Mouse (Mus musculus) liver, embryonic 16.5 days (tissue): Measurements from ENCODE around the gene Sort1. TPM values are rescaled to one million over a fixed set of nuclear protein-coding genes. Genes with fewer than 3 reads are reported as not detected.

Source experiments
- ATAC-seq: fragments of 200-750 bp; cut with Nextera tagmentation; 2 replicates; pipeline ENCODE4 v1.8.0; 2017; ENCODE audit warnings: low read depth, mild to moderate bottlenecking, moderate number of reproducible peaks, moderate library complexity
- H3K27ac ChIP-seq: fragments of 300-500 bp; sonication (generic); 2 replicates; pipeline ENCODE4 v1.5.1; 2014; ENCODE audit warnings: mild to moderate bottlenecking, low read length
- H3K27me3 ChIP-seq: fragments of 300-500 bp; sonication (generic); 2 replicates; pipeline ENCODE4 v1.6.1; 2014; ENCODE audit warnings: low read depth, low read length, mixed read lengths; ENCODE audit not compliant: control insufficient read depth, insufficient read depth
- H3K36me3 ChIP-seq: fragments of 300-500 bp; sonication (generic); 2 replicates; pipeline ENCODE4 v1.6.1; 2014; ENCODE audit warnings: mild to moderate bottlenecking; ENCODE audit not compliant: control insufficient read depth, insufficient read depth
- H3K4me1 ChIP-seq: fragments of 300-500 bp; sonication (generic); 2 replicates; pipeline ENCODE4 v1.6.1; 2014; ENCODE audit warnings: low read depth, low read length, mixed read lengths; ENCODE audit not compliant: control insufficient read depth
- H3K4me2 ChIP-seq: fragments of 300-500 bp; sonication (generic); 2 replicates; pipeline ENCODE4 v1.6.1; 2014; ENCODE audit warnings: low read depth, low read length, mixed read lengths
- H3K4me3 ChIP-seq: fragments of 300-500 bp; sonication (generic); 2 replicates; pipeline ENCODE4 v1.5.1; 2014; ENCODE audit warnings: low read depth, mild to moderate bottlenecking, low read length
- H3K9ac ChIP-seq: fragments of 300-500 bp; sonication (generic); 2 replicates; pipeline ENCODE4 v1.6.1; 2014; ENCODE audit warnings: low read depth, low read length
- H3K9me3 ChIP-seq: fragments of 300-500 bp; sonication (generic); replicated peaks from 2 replicates; pipeline ENCODE4 v1.6.1; 2016; ENCODE audit warnings: low read length; ENCODE audit not compliant: control insufficient read depth
- WGBS: fragments of 180-500 bp; shearing (Covaris S2); extraction: QIAGEN DNeasy Blood & Tissue Kit; methylation state at CpG from one replicate; pipeline ENCODE4 v1.1.7; 2014; ENCODE audit not compliant: insufficient replicate concordance; 5-methylcytosine and 5-hydroxymethylcytosine counted together
- polyA plus RNA-seq: library from polyadenylated mRNA; unstranded; fragments of >200 nt; fragmentation: Nextera tagmentation; extraction: Ambion mirVana; gene quantifications from 2 replicates; pipeline ENCODE4 v1.2.1, GENCODE M21; 2015

The Sort1 gene
- polyA plus RNA-seq, 1 experiment from 2014 or later: 2.5 TPM

DNA sequence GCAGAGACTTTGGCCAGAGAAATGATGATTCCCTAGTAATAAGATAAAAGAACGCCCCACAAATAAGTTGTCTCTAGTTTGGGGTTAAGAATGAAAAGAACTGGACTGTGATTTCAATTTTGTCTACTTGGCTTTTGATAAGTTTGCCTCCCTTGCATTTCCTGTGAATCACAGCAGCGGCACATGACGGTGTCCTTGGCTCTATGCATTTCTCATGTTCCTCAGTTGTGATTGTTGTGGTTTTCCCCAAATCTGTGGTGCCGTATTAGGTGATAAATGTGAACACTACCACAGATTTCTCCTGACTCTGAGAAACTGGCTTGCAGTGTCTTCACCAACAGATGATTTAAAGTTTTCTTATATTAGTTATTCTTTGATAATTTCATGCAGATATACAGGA lies 38.3 kb downstream of the Sort1 start:
- ATAC-seq: no peak
- Histone ChIP-seq H3K27ac (no peak overlapping the region), H3K36me3 (no peaks in the 10 kb centered on the region), H3K9me3 (no peaks in the 10 kb centered on the region), H3K4me2 (no peak overlapping the region), H3K27me3 (no peaks in the 10 kb centered on the region), H3K4me3 (no peak overlapping the region), H3K4me1 (peaks cover 3% of the 10 kb centered on the region; the same call in 1 of the 2 replicates), H3K9ac (no peak overlapping the region)
- 50% methylated on average over 4 of the region's 4 CpGs for WGBS

DNA sequence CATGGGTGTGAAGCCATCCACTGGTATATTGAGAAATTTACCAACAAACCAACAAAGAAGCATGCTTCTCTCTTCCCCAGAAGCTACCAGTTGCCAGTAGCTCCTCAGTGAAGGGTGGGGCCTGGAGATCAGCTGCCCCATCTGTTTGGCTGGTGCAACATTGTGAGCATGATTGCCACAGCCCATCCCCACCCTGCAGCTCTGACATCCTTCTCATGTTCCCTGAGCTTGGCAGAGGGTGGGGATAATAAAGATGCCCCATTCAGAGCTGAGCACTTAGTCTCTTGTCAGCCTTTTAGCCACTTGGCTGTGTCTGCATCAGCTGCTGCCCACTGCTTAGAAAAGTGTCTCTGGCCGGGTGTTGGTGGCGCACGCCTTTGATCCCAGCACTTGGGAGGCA lies 39.1 kb downstream of the Sort1 start:
- Histone ChIP-seq H3K9ac (no peak overlapping the region), H3K4me3 (no peak overlapping the region), H3K36me3 (no peaks in the 10 kb centered on the region), H3K27me3 (no peaks in the 10 kb centered on the region), H3K27ac (no peak overlapping the region), H3K4me2 (no peak overlapping the region), H3K4me1 (peaks cover 3% of the 10 kb centered on the region; the same call in 1 of the 2 replicates), H3K9me3 (no peaks in the 10 kb centered on the region)
- peak; percentile 61 for ATAC-seq
- WGBS: 64% methylated on average over 3 of the region's 3 CpGs

DNA sequence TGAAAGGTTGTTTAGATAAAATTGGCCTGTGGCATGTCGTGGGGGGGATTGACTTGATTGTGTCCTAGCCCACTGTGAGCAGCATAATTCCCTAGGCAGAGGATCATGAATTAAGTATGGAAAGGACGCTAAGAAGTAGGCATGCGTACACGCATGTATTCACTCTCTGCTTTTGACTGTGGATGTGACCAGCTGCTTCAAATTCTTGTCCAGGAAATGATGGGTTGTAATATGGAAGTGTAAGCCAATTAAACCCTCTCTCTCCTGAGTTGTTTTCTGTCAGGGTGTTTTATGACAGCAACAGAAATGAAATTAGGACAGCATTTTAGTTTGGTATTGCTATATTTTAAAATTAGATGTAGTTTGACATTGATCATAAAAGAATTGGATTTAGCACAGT lies 41.0 kb downstream of the Sort1 start:
- Histone ChIP-seq H3K36me3 (no peaks in the 10 kb centered on the region), H3K4me2 (no peak overlapping the region), H3K4me3 (no peak overlapping the region), H3K27me3 (no peaks in the 10 kb centered on the region), H3K9ac (no peak overlapping the region), H3K9me3 (no peaks in the 10 kb centered on the region), H3K27ac (no peak overlapping the region), H3K4me1 (peaks cover 3% of the 10 kb centered on the region; the same call in 1 of the 2 replicates)
- ATAC-seq: no peak
- 73% methylated on average over 4 of the region's 4 CpGs for WGBS

DNA sequence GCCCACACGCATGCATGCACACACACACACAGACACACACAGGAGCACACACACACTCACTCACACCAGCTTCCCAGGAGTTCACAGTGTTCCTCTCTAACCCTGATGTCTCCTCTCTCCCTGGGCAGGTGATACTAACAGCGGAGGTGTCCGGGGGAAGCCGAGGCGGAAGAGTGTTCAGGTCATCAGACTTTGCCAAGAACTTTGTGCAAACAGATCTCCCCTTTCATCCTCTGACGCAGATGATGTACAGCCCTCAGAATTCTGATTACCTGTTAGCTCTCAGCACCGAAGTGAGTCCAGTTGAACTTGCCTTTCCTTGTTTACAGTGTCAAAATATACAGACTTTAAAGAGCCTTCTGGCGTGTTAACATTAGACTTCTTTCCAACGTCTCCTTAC lies 41.6 kb downstream of the Sort1 start:
- Histone ChIP-seq H3K4me3 (no peak overlapping the region), H3K4me2 (no peak overlapping the region), H3K36me3 (no peaks in the 10 kb centered on the region), H3K9me3 (no peaks in the 10 kb centered on the region), H3K9ac (no peak overlapping the region), H3K27me3 (no peaks in the 10 kb centered on the region), H3K27ac (no peak overlapping the region), H3K4me1 (peaks cover 3% of the 10 kb centered on the region; the same call in 1 of the 2 replicates)
- ATAC-seq: no peak
- WGBS: 74% methylated on average over 9 of the region's 9 CpGs

DNA sequence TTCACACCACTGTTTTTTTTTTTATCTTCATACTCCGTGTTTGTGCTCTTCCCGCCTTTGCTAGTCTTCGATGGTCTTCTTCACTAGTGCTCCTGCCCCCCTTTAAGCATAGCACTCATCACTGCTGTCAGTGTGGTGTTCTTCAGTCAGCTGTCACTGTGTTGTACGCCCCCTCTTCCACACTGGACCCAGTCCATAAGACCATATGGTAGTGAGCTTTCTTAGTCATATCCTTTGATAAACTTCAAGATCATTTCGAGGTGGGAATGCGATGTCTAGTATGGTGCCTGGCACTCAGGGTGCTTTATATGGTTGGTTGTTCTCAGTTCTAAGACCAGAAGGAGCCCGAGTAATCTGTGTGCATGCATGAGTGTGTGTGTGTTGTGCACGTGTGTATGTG lies 43.4 kb downstream of the Sort1 start:
- no peak for ATAC-seq
- no peak overlapping the region for H3K4me3 ChIP-seq
- WGBS: 78% methylated on average over 8 of the region's 8 CpGs
- H3K9ac ChIP-seq: no peak overlapping the region
- no peak overlapping the region for H3K27ac ChIP-seq
- H3K36me3 ChIP-seq: no peaks in the 10 kb centered on the region
- H3K27me3 ChIP-seq: no peaks in the 10 kb centered on the region
- H3K4me2 ChIP-seq: no peak overlapping the region
- H3K9me3 ChIP-seq: no peaks in the 10 kb centered on the region
- H3K4me1 ChIP-seq: no peaks in the 10 kb centered on the region

DNA sequence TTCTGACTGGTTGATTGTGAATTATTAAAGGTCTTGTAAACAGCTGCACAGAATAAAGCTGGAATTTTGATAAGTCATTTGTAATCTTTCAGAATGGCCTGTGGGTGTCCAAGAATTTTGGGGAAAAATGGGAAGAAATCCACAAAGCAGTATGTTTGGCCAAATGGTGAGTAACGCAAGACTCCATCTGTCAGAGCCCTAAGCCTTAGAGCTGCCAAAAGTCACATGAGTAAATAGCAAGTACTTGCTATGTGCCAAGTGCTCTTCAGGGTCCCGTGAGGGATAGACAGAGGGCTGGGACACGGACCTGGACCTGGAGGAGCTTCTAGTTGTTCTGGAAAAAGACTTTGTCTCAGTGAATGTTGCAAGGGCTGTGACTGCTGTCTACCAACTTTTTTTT lies 44.0 kb downstream of the Sort1 start:
- no peaks in the 10 kb centered on the region for H3K4me1 ChIP-seq
- H3K9me3 ChIP-seq: no peaks in the 10 kb centered on the region
- H3K4me2 ChIP-seq: no peak overlapping the region
- WGBS: 72% methylated on average over 3 of the region's 3 CpGs
- no peak overlapping the region for H3K4me3 ChIP-seq
- H3K9ac ChIP-seq: no peak overlapping the region
- no peak for ATAC-seq
- no peaks in the 10 kb centered on the region for H3K27me3 ChIP-seq
- H3K27ac ChIP-seq: no peak overlapping the region
- no peaks in the 10 kb centered on the region for H3K36me3 ChIP-seq

DNA sequence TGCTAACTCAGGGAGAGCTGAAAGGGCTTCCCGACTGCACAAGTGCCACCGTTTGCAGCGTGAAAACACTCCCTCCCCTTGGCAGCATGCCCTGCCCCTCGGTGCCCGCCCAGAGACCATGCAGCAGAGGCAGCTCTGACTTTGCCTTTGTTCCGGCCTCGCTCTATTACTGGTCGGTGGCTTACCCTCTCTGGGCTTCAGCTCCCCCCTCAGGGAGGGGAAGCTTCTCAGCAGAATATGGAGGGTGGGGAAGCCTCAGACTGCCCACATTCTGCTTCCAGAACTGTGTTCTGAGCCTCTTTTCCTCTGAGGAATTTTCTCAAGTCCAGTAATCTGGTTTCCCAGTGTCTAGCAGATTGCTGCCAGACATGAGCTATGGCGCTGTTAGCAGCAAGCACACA lies 44.6 kb downstream of the Sort1 start:
- H3K36me3 ChIP-seq: no peaks in the 10 kb centered on the region
- WGBS: 61% methylated on average over 9 of the region's 9 CpGs
- H3K4me3 ChIP-seq: no peak overlapping the region
- ATAC-seq: no peak
- H3K27me3 ChIP-seq: no peaks in the 10 kb centered on the region
- no peaks in the 10 kb centered on the region for H3K4me1 ChIP-seq
- H3K27ac ChIP-seq: no peak overlapping the region
- no peaks in the 10 kb centered on the region for H3K9me3 ChIP-seq
- no peak overlapping the region for H3K4me2 ChIP-seq
- H3K9ac ChIP-seq: no peak overlapping the region

DNA sequence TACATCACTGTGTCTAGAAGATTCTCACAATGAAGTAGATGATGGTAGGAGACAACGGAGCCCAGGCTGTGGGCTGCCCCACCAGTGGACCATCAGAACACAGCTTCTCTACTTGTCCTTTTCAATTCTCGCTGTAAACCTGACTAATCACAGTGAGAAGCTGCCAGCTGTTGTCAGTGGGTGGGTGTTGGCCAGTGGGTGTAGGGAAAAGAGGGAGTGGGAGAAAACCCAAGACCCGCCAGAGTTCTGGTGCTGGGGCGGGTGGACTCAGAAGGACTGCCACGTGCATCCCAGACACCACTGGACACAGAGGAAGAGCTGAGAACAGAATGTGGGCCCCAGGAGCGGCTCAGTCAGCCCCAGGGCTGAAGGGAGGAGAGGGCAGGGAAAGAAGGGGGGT lies 46.9 kb downstream of the Sort1 start:
- Histone ChIP-seq H3K27ac (no peak overlapping the region), H3K27me3 (no peaks in the 10 kb centered on the region), H3K4me3 (no peak overlapping the region), H3K4me2 (no peak overlapping the region), H3K36me3 (no peaks in the 10 kb centered on the region), H3K9ac (no peak overlapping the region), H3K9me3 (no peaks in the 10 kb centered on the region), H3K4me1 (no peaks in the 10 kb centered on the region)
- WGBS: 62% methylated on average over 6 of the region's 6 CpGs
- no peak for ATAC-seq

DNA sequence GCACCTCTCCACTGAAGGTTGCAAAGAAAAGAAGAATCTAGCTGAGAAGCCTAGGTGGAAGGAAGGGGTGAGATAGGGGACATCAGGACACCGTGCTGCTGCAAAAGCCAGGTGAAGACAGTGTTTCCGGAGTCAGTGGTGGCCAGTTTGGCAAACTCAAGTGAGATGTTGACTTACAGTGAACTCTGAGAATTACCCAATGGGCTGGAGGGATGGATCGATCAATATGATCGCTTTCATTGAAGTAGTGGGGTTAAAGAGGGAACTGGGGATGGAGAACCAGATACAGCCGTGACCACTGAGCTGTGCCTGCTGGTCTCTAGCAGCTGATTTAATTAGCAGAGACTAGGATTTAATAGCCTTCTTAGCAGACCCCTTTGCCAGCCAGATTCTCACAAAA lies 53.0 kb downstream of the Sort1 start:
- Histone ChIP-seq H3K4me1 (no peaks in the 10 kb centered on the region; the same call in 1 of the 2 replicates), H3K9me3 (no peaks in the 10 kb centered on the region), H3K9ac (no peak overlapping the region), H3K4me3 (no peak overlapping the region), H3K27ac (no peak overlapping the region), H3K27me3 (no peaks in the 10 kb centered on the region), H3K36me3 (no peaks in the 10 kb centered on the region), H3K4me2 (no peak overlapping the region)
- ATAC-seq: peak; percentile 62
- WGBS: 62% methylated on average over 5 of the region's 5 CpGs
